Mouse (Mus musculus) heart, embryonic 14.5 days (tissue): ENCODE measurements at regions not wholly inside any gene's neighbourhood (a gene's known extent, or its start where the extent isn't known, plus 50 kb on each side); places are given as distances from the start of the nearest gene placed in this dataset.

ENCODE experiments used
- ATAC-seq: fragments of 200-750 bp; cut with Nextera tagmentation; 2 replicates; pipeline ENCODE4 v1.8.0; 2017; ENCODE audit warnings: low read depth, moderate TSS enrichment; ENCODE audit not compliant: insufficient number of reproducible peaks, insufficient read depth, low FRiP score
- H3K27ac ChIP-seq, 2 experiments: fragments of 200-500 bp in 1 of 2; fragments of 300-500 bp in 1 of 2; sonication (generic) in 1 of 2; replicated peaks in 1 of 2; 2 replicates each; pipeline ENCODE4 v1.5.1; 2012 to 2014; ENCODE audit warnings: low read depth in 2 of 2, low read length in 2 of 2, control low read depth in 1 of 2, mild to moderate bottlenecking in 1 of 2, mixed read lengths in 1 of 2; ENCODE audit not compliant: control insufficient read depth in 1 of 2, insufficient read depth in 1 of 2
- H3K27me3 ChIP-seq: fragments of 300-500 bp; sonication (generic); 2 replicates; pipeline ENCODE4 v1.6.1; 2014; ENCODE audit warnings: mild to moderate bottlenecking, low read length, control low read depth; ENCODE audit not compliant: control insufficient read depth, insufficient read depth
- H3K36me3 ChIP-seq: fragments of 300-500 bp; sonication (generic); 2 replicates; pipeline ENCODE4 v1.6.1; 2014; ENCODE audit warnings: mild to moderate bottlenecking, control low read depth, low read length, mixed read lengths; ENCODE audit not compliant: control insufficient read depth, insufficient read depth
- H3K4me1 ChIP-seq, 2 experiments: fragments of 200-500 bp in 1 of 2; fragments of 300-500 bp in 1 of 2; sonication (generic) in 1 of 2; 2 replicates each; pipeline ENCODE4 v1.6.1; 2012 to 2014; ENCODE audit warnings: low read length in 2 of 2, control low read depth in 1 of 2, mixed read lengths in 1 of 2; ENCODE audit not compliant: control insufficient read depth in 2 of 2, insufficient read depth in 2 of 2
- H3K4me2 ChIP-seq: fragments of 300-500 bp; sonication (generic); 2 replicates; pipeline ENCODE4 v1.6.1; 2014; ENCODE audit warnings: mild to moderate bottlenecking, low read length
- H3K4me3 ChIP-seq, 2 experiments: fragments of 200-500 bp in 1 of 2; fragments of 300-500 bp in 1 of 2; sonication (generic) in 1 of 2; 2 replicates each; pipeline ENCODE4 v1.5.1; 2012 to 2014; ENCODE audit warnings: low read length in 2 of 2, mild to moderate bottlenecking in 2 of 2, control low read depth in 1 of 2, low read depth in 1 of 2, moderate library complexity in 1 of 2; ENCODE audit not compliant: control insufficient read depth in 1 of 2, insufficient read depth in 1 of 2
- H3K9ac ChIP-seq: fragments of 300-500 bp; sonication (generic); 2 replicates; pipeline ENCODE4 v1.6.1; 2014; ENCODE audit warnings: mild to moderate bottlenecking, low read length
- H3K9me3 ChIP-seq: fragments of 300-500 bp; sonication (generic); 2 replicates; pipeline ENCODE4 v1.6.1; 2016; ENCODE audit warnings: low read length, control low read depth; ENCODE audit not compliant: control insufficient read depth
- WGBS: fragments of 180-500 bp; shearing (Covaris S2); extraction: QIAGEN DNeasy Blood & Tissue Kit; methylation state at CpG from one replicate; pipeline ENCODE4 v1.1.7; 2014; 5-methylcytosine and 5-hydroxymethylcytosine counted together

DNA sequence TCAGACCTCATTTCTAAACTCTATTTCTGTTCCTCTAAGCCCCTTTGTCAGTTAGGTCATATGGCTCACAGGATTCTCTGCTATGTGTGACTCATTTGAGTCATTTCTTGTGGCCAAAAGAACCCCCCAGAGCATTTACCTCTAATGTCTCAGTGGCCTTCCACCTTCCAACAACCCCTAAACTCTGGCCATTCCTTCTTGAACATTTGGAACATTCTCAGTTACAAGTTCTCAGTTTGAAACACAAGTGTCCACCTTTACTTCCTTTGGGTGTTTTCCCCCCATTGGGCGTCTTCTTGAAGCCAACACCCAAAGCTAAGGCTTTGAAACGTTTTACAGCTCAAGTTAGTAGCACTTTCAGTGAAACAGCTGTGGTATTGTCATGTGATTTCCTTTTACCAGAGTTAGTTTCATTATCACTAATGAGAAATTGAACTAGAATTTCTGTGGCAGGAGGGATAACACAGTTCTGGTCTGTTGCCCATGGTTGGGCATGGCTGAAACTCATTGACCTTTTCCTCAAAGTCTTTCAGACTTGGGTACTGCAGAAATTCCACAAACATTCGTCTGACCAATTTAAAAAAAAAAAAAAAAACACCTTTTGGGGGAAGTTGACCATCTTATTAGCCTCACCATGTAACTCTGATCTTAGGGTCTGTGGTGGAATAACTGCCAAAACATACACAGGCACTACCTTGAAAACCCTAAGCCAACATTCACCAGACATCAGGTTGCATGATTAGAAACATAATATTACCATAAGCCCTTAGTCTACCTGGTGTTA is 201.8 kb downstream of the Nfkbiz start:
- H3K27me3 ChIP-seq: no peaks in the 10 kb centered on the region

GRCm38 (mm10) chr16:55636224-55636623 is 202.5 kb downstream of the Nfkbiz start:
- no peak overlapping the region for H3K4me3 ChIP-seq
- H3K27ac ChIP-seq: no peak overlapping the region
- H3K9me3 ChIP-seq: no peaks in the 10 kb centered on the region
- WGBS: 79% methylated on average over 4 of the region's 4 CpGs
- no peak overlapping the region for H3K9ac ChIP-seq
- H3K4me1 ChIP-seq: no peaks in the 10 kb centered on the region
- no peaks in the 10 kb centered on the region for H3K36me3 ChIP-seq
- no peak for ATAC-seq
- no peaks in the 10 kb centered on the region for H3K27me3 ChIP-seq
- H3K4me2 ChIP-seq: no peak overlapping the region

More for the DNA sequence above, 201.8 kb downstream of the Nfkbiz start:
- Histone ChIP-seq H3K4me2 (no peak overlapping the region), H3K9me3 (no peaks in the 10 kb centered on the region), H3K27ac (no peak overlapping the region), H3K9ac (no peak overlapping the region), H3K36me3 (no peaks in the 10 kb centered on the region), H3K4me1 (no peaks in the 10 kb centered on the region), H3K4me3 (no peak overlapping the region)
- WGBS: 50% methylated on average over 3 of the region's 3 CpGs
- ATAC-seq: no peak

- ATAC-seq: no peak
- Histone ChIP-seq H3K27me3 (no peaks in the 10 kb centered on the region), H3K36me3 (no peaks in the 10 kb centered on the region), H3K9ac (no peak overlapping the region), H3K4me3 (no peak overlapping the region), H3K4me2 (no peak overlapping the region), H3K9me3 (no peaks in the 10 kb centered on the region), H3K27ac (no peak overlapping the region), H3K4me1 (no peaks in the 10 kb centered on the region)
- whole genome bisulfite sequencing: 68% methylated on average over 1 of the region's 1 CpGs
These were observed 204.0 kb downstream of the Nfkbiz start for GRCm38 (mm10) chr16:55634691-55635090.

GRCm38 (mm10) chr16:55632220-55632619 is 206.5 kb downstream of the Nfkbiz start:
- Histone ChIP-seq H3K9ac (no peak overlapping the region), H3K4me2 (no peak overlapping the region), H3K4me1 (no peaks in the 10 kb centered on the region), H3K36me3 (no peaks in the 10 kb centered on the region), H3K9me3 (no peaks in the 10 kb centered on the region), H3K27me3 (no peaks in the 10 kb centered on the region), H3K4me3 (no peak overlapping the region), H3K27ac (no peak overlapping the region)
- WGBS: 62% methylated on average over 3 of the region's 3 CpGs
- no peak for ATAC-seq

DNA sequence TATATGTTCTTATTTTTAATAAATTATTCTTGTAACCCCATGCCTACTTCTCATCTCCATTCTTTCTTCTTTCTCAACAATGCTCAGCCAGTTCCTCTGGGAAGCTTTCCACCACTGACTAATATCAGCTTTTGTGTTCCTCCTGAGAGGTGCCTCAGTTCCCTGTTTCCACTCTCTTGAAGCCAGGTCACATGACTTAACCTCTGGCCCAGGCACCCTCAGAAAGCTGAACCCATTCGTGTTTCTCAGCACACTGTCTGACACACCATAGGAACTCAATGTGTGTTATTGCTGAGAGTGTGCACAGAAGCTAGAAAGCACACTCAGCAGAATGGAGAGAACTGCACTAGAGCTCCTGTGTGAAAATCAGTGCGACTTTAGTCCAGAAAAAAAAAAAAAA is 207.1 kb downstream of the Nfkbiz start:
- Histone ChIP-seq H3K9ac (no peak overlapping the region), H3K4me3 (no peak overlapping the region), H3K9me3 (no peaks in the 10 kb centered on the region), H3K4me1 (no peaks in the 10 kb centered on the region), H3K36me3 (no peaks in the 10 kb centered on the region), H3K27ac (no peak overlapping the region), H3K27me3 (no peaks in the 10 kb centered on the region), H3K4me2 (no peak overlapping the region)
- ATAC-seq: no peak
- WGBS: 46% methylated on average over 2 of the region's 2 CpGs

GRCm38 (mm10) chr16:55631048-55631447 is 207.7 kb downstream of the Nfkbiz start:
- Histone ChIP-seq H3K27ac (no peak overlapping the region), H3K4me3 (no peak overlapping the region), H3K9ac (no peak overlapping the region), H3K36me3 (no peaks in the 10 kb centered on the region), H3K4me1 (no peaks in the 10 kb centered on the region), H3K9me3 (peaks cover 3% of the 10 kb centered on the region; the same call in 1 of the 2 replicates), H3K27me3 (no peaks in the 10 kb centered on the region), H3K4me2 (no peak overlapping the region)
- WGBS: 89% methylated on average over 2 of the region's 2 CpGs
- ATAC-seq: no peak

DNA sequence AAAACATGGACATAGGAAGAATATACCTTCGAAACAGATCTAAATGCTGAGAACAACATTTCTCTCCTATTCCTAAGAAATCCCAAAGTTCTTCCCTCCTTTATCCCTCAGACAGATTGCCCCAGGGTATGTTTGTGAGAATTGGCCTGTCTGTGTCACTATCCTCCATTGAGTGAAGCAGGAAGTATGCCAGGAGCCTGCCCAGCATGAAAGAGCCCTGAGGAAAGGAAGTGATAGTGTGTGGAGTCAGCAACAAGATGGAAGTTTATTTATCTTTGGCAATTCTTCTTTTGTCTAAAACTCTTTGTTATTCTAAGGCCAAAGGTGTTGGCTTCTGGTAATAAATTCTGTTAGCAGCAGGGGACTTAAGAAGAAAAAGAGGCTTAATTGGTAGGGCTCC is 211.2 kb downstream of the Nfkbiz start:
- no peaks in the 10 kb centered on the region for H3K36me3 ChIP-seq
- H3K9ac ChIP-seq: no peak overlapping the region
- no peak overlapping the region for H3K4me3 ChIP-seq
- ATAC-seq: no peak
- 86% methylated on average over 1 of the region's 1 CpGs for WGBS
- H3K9me3 ChIP-seq: peaks cover 5% of the 10 kb centered on the region; the same call in 1 of the 2 replicates
- no peaks in the 10 kb centered on the region for H3K27me3 ChIP-seq
- H3K4me1 ChIP-seq: no peaks in the 10 kb centered on the region
- H3K27ac ChIP-seq: no peak overlapping the region
- H3K4me2 ChIP-seq: no peak overlapping the region

DNA sequence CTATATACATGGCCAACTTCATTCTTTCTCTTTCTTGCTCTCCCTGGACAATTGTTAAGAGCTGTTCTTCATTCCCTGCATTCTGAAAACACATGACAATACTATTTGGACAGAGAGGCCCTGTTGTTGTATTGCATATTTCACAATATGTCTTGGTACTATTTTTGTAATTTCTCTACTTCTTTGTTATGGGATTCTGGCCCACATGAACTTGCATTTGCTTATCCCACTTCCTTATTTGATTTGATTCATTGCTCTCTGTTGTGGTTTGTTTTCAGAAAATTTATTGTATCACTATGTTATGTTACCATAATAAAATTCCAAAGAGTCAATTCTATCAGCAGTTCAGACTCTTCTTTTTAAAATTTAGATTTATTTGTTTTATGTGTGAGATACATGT is 215.3 kb downstream of the Nfkbiz start:
- Histone ChIP-seq H3K4me2 (no peak overlapping the region), H3K9ac (no peak overlapping the region), H3K27me3 (no peaks in the 10 kb centered on the region), H3K4me3 (no peak overlapping the region), H3K4me1 (no peaks in the 10 kb centered on the region), H3K9me3 (peaks cover 5% of the 10 kb centered on the region; the same call in 1 of the 2 replicates), H3K27ac (no peak overlapping the region), H3K36me3 (no peaks in the 10 kb centered on the region)
- no peak for ATAC-seq
